Mouse (Mus musculus): ENCODE measurements around the gene Tmem211.

DNA sequence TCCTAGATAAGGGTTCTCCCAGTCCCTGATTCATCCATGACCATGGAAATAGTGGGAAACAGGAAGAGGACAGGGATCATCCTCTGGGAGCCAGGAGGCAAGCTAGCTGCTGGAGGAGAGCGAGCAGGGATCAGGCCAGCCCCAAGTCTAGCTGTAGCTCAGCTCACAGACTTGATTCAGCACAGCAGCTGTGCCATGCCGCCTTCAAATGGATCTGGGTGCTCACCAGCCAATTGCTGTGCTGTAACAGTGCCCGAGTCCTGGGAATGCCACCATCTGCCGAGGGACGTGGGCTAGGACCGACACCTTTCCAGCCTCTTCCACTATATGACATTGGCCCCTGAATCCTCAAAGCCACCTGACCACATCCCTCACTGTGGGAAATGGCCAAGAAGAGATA, 30.8 kb upstream of the Tmem211 start:
- TF ChIP-seq CTCF (conservative IDR thresholded peaks at IDR 0.05; ENCODE audit: low read length) (no peak), POU5F1 (IDR thresholded peaks at IDR 0.05; ENCODE audit: borderline replicate concordance, low read length) (no peak)

All from E14TG2a.4 (cell line).